Mouse (Mus musculus): ENCODE results near the gene Schip1. TPM values are rescaled to one million over a fixed set of nuclear protein-coding genes. Genes with fewer than 3 reads are reported as not detected.

Schip1 gene
- polyA plus RNA-seq, 1 experiment, result 29.5 TPM

GRCm38 (mm10) chr3:68393578-68393977 lies 329.0 kb downstream of the Schip1 start:
- TF ChIP-seq CTCF (IDR thresholded peaks at IDR 0.05; ENCODE audit: insufficient read depth, low read length), result no peak
- no peak for TF ChIP-seq POLR2A (IDR thresholded peaks at IDR 0.05; ENCODE audit: borderline replicate concordance, extremely low read depth, low read depth, low read length)
- H3K4me3 ChIP-seq (replicated peaks; ENCODE audit: extremely low read depth, low read depth, low read length), result no peak overlapping the region
- H3K4me1 ChIP-seq (ENCODE audit: control insufficient read depth, insufficient read depth, low read length), result no peaks in the 10 kb centered on the region
- 69% methylated on average over 2 of the region's 2 CpGs for WGBS
- no peak for DNase-seq

GRCm38 (mm10) chr3:68398691-68399090 lies 334.1 kb downstream of the Schip1 start:
- H3K4me3 ChIP-seq (replicated peaks; ENCODE audit: extremely low read depth, low read depth, low read length), result no peak overlapping the region
- 73% methylated on average over 3 of the region's 3 CpGs for WGBS
- DNase-seq, result no peak
- H3K4me1 ChIP-seq (ENCODE audit: control insufficient read depth, insufficient read depth, low read length), result no peaks in the 10 kb centered on the region
- TF ChIP-seq CTCF (IDR thresholded peaks at IDR 0.05; ENCODE audit: insufficient read depth, low read length), result no peak
- TF ChIP-seq POLR2A (IDR thresholded peaks at IDR 0.05; ENCODE audit: borderline replicate concordance, extremely low read depth, low read depth, low read length), result no peak

DNA sequence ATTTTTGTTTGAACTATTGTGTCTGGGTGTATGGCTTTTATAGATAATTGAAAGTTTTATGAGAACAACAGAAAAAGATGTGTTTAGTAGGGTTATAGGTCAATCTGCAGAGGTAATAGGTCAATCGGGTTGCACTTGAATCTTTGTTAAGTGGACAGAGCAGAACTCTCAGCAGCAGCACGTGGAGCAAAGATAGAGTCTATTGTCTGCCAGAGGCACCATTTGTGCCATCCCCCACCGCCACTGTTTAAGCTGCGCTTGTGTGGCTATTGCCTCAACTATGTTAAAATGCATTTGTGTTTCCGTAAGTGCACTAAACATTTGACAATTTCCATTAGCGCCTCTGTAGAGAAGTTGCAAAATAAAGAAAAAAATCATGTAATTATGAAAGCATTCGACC lies 335.5 kb downstream of the Schip1 start:
- 72% methylated on average over 7 of the region's 7 CpGs for WGBS
- Histone ChIP-seq H3K4me1 (ENCODE audit: control insufficient read depth, insufficient read depth, low read length) (no peaks in the 10 kb centered on the region), H3K4me3 (replicated peaks; ENCODE audit: extremely low read depth, low read depth, low read length) (no peak overlapping the region)
- no peak for TF ChIP-seq CTCF (IDR thresholded peaks at IDR 0.05; ENCODE audit: insufficient read depth, low read length)
- no peak for TF ChIP-seq POLR2A (IDR thresholded peaks at IDR 0.05; ENCODE audit: borderline replicate concordance, extremely low read depth, low read depth, low read length)
- no peak for DNase-seq

- Histone ChIP-seq H3K4me1 (ENCODE audit: control insufficient read depth, insufficient read depth, low read length) (no peaks in the 10 kb centered on the region), H3K4me3 (replicated peaks; ENCODE audit: extremely low read depth, low read depth, low read length) (no peak overlapping the region)
- WGBS, result 85% methylated on average over 4 of the region's 4 CpGs
- no peak for DNase-seq
- no peak for TF ChIP-seq POLR2A (IDR thresholded peaks at IDR 0.05; ENCODE audit: borderline replicate concordance, extremely low read depth, low read depth, low read length)
- no peak for TF ChIP-seq CTCF (IDR thresholded peaks at IDR 0.05; ENCODE audit: insufficient read depth, low read length)
Measured at GRCm38 (mm10) chr3:68403343-68403742, 338.7 kb downstream of the Schip1 start.

GRCm38 (mm10) chr3:68403783-68404217 lies 339.2 kb downstream of the Schip1 start:
- no peak for TF ChIP-seq CTCF (IDR thresholded peaks at IDR 0.05; ENCODE audit: insufficient read depth, low read length)
- no peak for TF ChIP-seq POLR2A (IDR thresholded peaks at IDR 0.05; ENCODE audit: borderline replicate concordance, extremely low read depth, low read depth, low read length)
- no peak for DNase-seq
- WGBS, result 47% methylated on average over 2 of the region's 2 CpGs
- Histone ChIP-seq H3K4me1 (ENCODE audit: control insufficient read depth, insufficient read depth, low read length) (no peaks in the 10 kb centered on the region), H3K4me3 (replicated peaks; ENCODE audit: extremely low read depth, low read depth, low read length) (no peak overlapping the region)

DNA sequence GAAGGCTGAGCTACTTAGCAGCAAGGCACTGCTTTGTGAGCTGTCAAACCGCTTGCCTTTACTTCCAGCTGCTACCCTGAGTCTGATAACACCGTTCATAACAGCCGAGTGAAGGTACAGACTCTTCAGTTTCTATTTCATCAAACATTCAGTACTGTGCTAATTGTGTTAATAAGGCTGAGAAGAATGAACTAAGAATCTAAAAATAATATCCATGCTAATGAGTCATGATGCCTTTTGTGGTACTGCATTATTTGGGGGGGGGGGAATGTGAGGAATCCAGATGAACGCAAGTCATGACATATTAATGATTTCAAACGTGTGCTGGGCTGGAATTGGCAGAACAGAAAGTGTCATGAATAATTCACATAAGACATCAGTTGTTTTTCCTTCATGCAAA lies 341.1 kb downstream of the Schip1 start:
- Histone ChIP-seq H3K4me1 (ENCODE audit: control insufficient read depth, insufficient read depth, low read length) (no peaks in the 10 kb centered on the region), H3K4me3 (replicated peaks; ENCODE audit: extremely low read depth, low read depth, low read length) (no peak overlapping the region)
- DNase-seq, result no peak
- WGBS, result 66% methylated on average over 5 of the region's 5 CpGs
- TF ChIP-seq CTCF (IDR thresholded peaks at IDR 0.05; ENCODE audit: insufficient read depth, low read length) (no peak), POLR2A (IDR thresholded peaks at IDR 0.05; ENCODE audit: borderline replicate concordance, extremely low read depth, low read depth, low read length) (no peak)

DNA sequence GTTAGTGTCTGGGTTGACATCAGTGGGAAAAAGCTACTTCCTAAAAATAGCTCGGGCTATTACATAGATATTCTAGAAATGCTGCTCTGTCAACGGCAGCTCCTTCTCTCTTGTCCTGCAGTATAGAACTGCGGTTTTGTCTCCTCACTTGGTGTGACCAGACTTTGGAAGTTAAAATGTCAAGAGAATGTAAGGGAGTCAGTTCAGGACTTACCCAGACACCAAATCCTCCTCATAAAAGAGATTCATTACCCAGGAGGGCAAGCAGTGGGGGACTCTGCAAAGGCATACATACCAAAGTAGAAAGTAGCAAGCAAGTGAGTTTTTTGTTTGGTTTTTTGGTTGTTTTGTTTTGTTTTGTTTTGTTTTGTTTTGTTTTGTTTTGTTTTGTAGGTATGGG lies 347.7 kb downstream of the Schip1 start:
- WGBS, result 55% methylated on average over 3 of the region's 3 CpGs
- no peaks in the 10 kb centered on the region for H3K4me1 ChIP-seq (ENCODE audit: control insufficient read depth, insufficient read depth, low read length)
- no peak for DNase-seq
- H3K4me3 ChIP-seq (replicated peaks; ENCODE audit: extremely low read depth, low read depth, low read length), result no peak overlapping the region
- TF ChIP-seq CTCF (IDR thresholded peaks at IDR 0.05; ENCODE audit: insufficient read depth, low read length) (no peak), POLR2A (IDR thresholded peaks at IDR 0.05; ENCODE audit: borderline replicate concordance, extremely low read depth, low read depth, low read length) (no peak)

DNA sequence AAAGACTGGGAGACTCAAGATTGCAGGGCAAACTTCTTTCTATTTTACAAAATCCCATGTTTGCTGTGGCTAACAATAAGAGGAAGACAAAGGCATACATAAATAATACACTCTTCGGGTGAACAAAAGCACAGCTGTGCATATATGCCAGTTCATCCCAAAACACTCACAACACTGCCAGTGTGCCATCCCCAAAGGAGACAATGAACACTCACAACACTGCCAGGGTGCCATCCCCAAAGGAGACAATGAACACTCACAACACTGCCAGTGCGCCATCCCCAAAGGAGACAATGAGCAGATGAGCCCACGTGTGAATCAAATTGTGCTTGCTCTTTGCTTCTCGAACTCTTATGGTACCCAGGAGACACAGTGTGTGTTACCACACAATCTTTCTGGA lies 355.2 kb downstream of the Schip1 start:
- no peak for TF ChIP-seq POLR2A (IDR thresholded peaks at IDR 0.05; ENCODE audit: borderline replicate concordance, extremely low read depth, low read depth, low read length)
- no peak for TF ChIP-seq CTCF (IDR thresholded peaks at IDR 0.05; ENCODE audit: insufficient read depth, low read length)
- DNase-seq, result no peak
- WGBS, result 83% methylated on average over 4 of the region's 4 CpGs
- Histone ChIP-seq H3K4me3 (replicated peaks; ENCODE audit: extremely low read depth, low read depth, low read length) (no peak overlapping the region), H3K4me1 (ENCODE audit: control insufficient read depth, insufficient read depth, low read length) (no peaks in the 10 kb centered on the region)

DNA sequence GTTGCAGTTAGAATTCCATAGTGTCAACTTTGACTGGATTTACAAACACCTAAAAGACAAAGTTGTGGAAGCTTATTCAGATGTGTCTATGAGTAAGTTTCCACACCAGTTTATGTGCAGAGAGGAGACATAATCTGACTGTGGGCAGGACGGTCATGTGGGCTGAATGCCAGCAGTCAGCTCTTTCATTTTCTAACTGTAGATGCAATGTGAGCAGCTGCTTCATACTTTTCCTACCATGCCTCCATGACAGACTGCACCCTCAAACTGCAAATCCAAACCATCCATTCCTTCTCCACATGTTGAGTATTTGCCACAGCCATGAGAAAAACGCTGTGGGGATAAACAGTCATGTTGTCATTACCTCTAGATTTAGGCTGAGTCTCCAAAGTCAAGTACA lies 356.3 kb downstream of the Schip1 start:
- DNase-seq, result no peak
- no peaks in the 10 kb centered on the region for H3K4me1 ChIP-seq (ENCODE audit: control insufficient read depth, insufficient read depth, low read length)
- H3K4me3 ChIP-seq (replicated peaks; ENCODE audit: extremely low read depth, low read depth, low read length), result no peak overlapping the region
- no peak for TF ChIP-seq CTCF (IDR thresholded peaks at IDR 0.05; ENCODE audit: insufficient read depth, low read length)
- no peak for TF ChIP-seq POLR2A (IDR thresholded peaks at IDR 0.05; ENCODE audit: borderline replicate concordance, extremely low read depth, low read depth, low read length)
- 48% methylated on average over 2 of the region's 2 CpGs for WGBS

DNA sequence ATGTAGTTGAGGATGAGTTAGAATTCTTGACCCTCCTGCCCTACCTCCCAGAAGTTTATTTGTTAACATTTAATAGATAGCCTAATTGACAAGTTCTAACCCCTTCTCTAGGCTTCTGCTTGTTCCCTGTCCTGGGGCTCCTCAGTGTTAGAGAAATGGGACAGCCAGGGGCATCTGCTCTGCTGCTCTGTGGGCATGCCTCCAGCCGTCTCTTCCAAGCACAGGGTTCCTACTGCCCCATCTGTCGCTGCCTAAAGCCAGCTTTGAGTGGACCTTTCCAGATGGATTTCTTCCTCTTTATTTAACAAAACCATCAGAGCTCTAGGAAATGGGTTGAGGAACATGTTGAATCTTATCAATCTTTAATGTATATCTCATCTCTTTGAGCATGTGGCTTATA lies 357.2 kb downstream of the Schip1 start:
- TF ChIP-seq CTCF (IDR thresholded peaks at IDR 0.05; ENCODE audit: insufficient read depth, low read length) (no peak), POLR2A (IDR thresholded peaks at IDR 0.05; ENCODE audit: borderline replicate concordance, extremely low read depth, low read depth, low read length) (no peak)
- 81% methylated on average over 2 of the region's 2 CpGs for WGBS
- no peak for DNase-seq
- no peak overlapping the region for H3K4me3 ChIP-seq (replicated peaks; ENCODE audit: extremely low read depth, low read depth, low read length)
- no peaks in the 10 kb centered on the region for H3K4me1 ChIP-seq (ENCODE audit: control insufficient read depth, insufficient read depth, low read length)

All from lung, adult 2 months (tissue).